Mouse (Mus musculus) spleen, adult 2 months (tissue): Measurements from ENCODE around the gene Map4k1.

Source experiments
- CTCF ChIP-seq: fragments of 200-500 bp; IDR thresholded peaks from 2 replicates; pipeline ENCODE4 v1.5.1; 2011; ENCODE audit warnings: mild to moderate bottlenecking, inconsistent platforms; ENCODE audit not compliant: insufficient read depth, insufficient read length, insufficient replicate concordance; ENCODE audit errors: extremely low read depth
- POLR2A ChIP-seq: fragments of 200-500 bp; IDR thresholded peaks from 2 replicates; pipeline ENCODE4 v1.6.1; 2011; ENCODE audit warnings: low read depth, low read length, inconsistent platforms

- TF ChIP-seq CTCF, result no peak
- TF ChIP-seq POLR2A, result no peak
Observed at GRCm38 (mm10) chr7:29048615-29049014, 66.8 kb downstream of the Map4k1 start.
